Mouse (Mus musculus): Measurements from ENCODE around the gene Mettl25.

Gene Mettl25

DNA sequence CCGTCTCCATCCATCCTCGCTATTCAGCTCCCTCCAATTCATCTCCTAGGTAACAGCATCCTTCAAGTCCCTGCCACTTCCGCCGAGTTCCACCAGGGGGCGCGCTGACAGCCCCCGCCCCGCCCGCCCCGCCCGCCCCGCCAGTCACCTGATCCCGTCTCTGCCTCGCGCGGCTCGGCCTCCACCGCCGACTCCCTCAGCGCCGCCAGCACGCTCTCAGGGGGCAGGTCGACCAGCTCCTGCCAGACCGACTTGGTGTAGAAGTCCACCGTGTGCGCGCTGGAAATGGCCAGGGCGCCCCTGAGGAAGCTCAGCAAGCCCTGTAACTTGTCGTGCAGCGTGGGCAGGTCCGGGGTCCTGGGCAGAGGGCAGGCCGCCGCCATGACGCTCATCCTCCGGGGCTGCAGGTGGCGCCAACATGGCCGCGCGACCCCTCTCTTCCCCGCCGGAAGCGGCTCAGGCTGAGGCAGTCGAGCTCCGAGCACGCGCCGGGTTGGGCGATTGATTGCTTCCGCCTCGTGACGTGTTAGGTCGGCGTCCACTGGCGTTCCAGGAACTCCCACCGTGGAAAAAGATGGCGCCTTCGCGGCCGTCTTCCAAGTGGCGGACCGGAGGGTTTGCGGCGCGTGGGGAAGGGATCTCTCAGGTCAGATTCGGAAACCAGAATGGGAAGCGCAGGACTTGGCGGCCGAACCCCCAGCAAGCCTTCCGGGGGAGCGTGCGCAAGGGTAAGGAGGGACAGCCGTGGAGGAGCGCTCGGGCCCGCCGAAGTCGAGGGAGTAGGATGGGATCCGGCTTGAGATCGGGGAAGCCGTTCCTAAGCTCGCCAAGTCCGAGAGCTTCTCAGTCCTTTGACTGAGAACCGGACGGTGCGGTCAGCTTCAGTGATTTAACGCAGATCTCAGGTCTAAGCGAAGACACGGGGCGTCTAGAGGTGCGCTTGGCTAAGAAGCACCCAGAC, at the start of gene Mettl25, which contains the start of gene Ccdc59:
TSS of gene Mettl25 (minus strand) at position 453 of the 961 bp plus-strand sequence.
TSS of gene Ccdc59 (plus strand) at position 140 of the 961 bp plus-strand sequence.
- peak; percentile 94 to 96 for DNase-seq (ENCODE audit: low spot score in 2 of 2)

GRCm38 (mm10) chr10:105867312-105867711, 26.1 kb upstream of the Mettl25 start:
- DNase-seq (ENCODE audit: low spot score in 2 of 2) = no peak

DNA sequence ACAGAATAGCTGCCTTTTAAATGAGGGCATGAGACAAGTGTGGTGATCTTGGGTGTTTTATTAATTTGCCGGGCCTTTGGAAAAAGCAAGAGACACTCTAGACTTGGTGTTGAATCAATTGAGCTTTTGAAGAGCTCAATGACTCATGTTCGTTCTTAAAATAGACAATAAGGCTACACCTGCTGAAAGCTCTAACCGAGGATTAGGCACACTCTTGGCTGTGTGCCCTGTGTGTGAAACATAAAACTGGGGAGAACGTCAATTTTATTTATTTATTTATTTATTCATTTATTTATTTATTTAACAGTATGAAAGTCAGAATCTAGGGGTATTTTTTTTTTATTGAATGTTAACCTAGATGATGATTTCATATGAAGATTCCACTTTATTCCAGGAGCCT, 10.0 kb upstream of the Mettl25 start:
- DNase-seq (ENCODE audit: low spot score in 2 of 2) = no peak

DNA sequence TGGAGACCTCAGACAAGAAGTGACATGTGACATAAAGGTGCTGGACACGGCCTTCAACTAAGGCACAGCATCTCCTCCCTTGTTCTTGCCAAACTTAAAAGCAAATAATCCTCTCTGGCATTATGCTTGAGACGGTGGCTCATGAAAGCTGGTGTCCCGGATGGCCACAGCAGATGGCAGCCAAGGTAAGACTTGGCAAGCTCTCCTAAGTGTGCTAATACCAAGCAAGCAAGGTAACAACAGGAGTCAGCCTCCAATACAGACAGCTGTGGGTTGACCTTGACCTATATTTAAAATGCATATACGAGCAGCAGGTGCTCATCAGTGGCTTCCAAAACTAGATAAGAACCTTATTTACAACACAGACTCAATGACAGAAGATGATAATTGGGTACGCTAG, 9.1 kb upstream of the Mettl25 start:
- DNase-seq (ENCODE audit: low spot score in 2 of 2) = no peak

- DNase-seq (ENCODE audit: low spot score in 2 of 2) = no peak
These were observed 1.4 kb upstream of the Mettl25 start for GRCm38 (mm10) chr10:105842574-105842973.

DNA sequence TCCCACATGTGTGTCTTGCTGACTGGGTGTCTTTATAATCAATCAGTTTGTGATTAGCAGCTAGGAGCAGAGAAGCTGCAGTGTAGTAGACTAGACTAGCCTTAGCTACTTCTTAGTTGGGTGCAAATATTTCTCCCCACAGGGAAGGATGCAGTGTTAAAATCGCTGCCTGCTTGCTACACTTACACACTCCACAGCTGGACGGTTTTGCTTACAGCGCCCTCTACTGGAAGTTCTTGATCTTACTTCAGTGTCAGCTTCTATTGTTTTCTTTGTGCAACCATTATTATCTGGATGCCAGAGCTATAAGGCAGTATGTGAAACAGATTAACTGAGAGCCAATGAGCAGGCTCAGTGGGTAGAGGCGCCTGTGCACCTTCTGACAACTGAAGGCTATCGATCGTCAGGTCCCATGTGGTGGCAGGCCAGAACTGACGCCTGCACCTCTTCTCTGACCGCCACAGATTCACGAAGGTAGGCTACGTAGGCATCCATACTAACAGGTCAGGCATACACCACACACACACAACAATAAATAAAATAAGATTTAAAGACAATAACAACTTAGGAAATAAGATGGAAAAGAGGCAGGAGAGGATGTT, 6.5 kb downstream of the Mettl25 start:
- peak; percentile 9 to 33 for DNase-seq (ENCODE audit: low spot score in 2 of 2)

- DNase-seq (ENCODE audit: low spot score in 2 of 2) = no peak
These were observed 34.7 kb downstream of the Mettl25 start for GRCm38 (mm10) chr10:105806259-105807010.

GRCm38 (mm10) chr10:105803461-105803860, 37.7 kb downstream of the Mettl25 start:
- no peak for DNase-seq (ENCODE audit: low spot score in 2 of 2)

GRCm38 (mm10) chr10:105802132-105802531, 39.0 kb downstream of the Mettl25 start:
- no peak for DNase-seq (ENCODE audit: low spot score in 2 of 2)

DNA sequence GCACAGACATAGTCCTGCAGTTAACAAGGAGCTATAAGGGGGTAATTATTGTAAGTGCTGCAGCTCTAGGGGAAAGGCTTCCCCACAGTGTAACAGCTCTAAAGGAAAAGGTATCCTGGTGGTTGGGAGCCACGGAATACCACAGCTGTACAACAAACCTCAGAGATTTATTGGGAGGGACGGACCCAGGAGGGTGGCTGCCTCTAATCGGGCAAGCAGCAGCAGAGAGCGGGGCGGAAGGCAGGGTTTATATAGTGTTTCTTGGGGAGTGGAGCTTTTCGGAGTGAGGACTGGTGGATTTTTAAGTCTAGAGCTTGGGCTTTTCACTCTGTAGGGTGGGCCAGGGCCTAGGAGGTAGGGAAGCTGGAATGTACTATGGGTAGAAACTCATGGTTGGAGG, 40.0 kb downstream of the Mettl25 start:
- no peak for DNase-seq (ENCODE audit: low spot score in 2 of 2)

DNA sequence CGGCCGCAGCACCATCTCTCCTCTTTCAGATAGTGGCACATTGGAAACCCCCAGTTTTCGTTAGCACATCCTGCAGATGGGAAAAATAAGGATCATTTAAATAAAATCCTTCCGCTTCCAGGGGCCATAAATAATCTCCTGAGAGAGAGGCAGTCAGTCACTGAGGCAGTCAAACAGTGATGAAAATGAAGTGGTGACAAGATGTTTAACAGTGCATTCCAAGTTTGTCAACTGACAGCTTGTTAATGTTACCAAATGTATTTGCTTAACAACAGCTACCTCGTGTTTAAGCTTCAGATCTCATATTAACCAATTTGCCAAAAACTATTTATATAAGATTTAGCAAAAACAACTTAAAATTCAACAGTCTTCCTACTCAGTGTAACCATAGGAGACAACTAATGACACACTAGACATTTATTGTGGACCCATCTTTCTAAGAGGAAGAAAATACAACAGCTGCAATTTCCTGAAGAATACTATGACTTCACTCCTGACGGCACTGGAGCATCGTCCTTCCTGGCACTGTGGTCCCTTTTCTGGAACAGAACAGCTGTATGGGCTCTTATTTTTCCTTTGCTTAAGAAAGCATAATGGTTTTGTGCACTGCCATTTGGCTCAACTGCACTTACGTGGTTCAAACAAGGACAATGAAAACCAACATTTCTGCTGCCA, 43.8 kb downstream of the Mettl25 start:
- DNase-seq (ENCODE audit: low spot score in 2 of 2) = no peak

- no peak for DNase-seq (ENCODE audit: low spot score in 2 of 2)
These were observed 47.2 kb downstream of the Mettl25 start for GRCm38 (mm10) chr10:105793776-105794552.

DNA sequence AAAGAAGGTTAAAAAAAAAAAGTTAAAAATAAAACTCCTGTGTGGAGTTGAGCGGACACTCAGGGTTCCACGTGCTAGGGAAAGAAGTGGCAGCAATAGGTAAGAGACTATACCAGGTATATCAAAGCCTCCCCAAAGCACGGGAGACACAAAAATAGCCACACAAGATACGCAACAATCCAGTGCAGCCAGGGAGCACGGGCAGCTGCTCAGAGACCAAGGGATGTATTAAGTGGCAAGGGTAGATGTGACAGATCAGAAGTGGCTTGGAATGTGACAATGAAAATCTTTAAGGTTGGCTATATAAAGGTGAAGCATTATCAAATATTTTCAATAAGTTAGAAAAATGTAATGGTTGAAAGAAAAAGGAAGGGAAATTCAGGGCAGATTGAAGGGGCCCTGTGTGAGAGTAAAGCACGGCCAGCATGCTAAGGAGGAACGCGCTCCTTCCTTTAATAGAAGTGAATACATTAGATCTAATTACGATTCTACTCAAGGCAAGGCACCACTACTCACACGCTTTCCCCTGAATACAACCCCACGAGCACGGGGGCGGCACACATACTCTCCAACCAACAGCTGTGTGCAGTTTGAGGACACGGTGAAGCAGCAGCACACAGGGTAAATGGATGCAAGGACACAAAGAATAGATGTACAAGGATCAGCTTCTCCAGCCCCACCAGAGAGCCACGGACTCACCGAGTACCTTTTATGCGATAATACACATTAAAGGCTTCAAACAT, 52.3 kb downstream of the Mettl25 start:
- DNase-seq (ENCODE audit: low spot score in 2 of 2) = no peak

DNA sequence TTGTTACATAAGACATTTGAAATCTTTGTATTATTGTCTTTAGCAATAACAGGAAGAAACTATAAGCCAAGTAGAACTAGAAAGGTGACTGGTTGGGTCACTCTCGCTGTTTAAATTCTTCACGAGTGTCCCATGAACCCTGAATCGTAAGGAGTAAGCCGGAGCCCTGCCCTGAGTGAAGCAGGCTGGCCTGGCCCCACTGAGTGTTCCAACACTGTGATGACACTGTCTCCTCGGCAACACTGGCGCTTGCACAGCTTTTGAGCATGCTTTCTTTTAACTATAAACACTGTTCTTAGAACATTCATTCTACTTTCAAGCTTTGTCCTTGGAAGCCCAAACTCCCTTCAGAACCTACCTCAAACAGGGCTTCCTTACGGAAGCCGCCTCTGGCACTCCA, 57.4 kb downstream of the Mettl25 start:
- DNase-seq (ENCODE audit: low spot score in 2 of 2) = no peak

DNA sequence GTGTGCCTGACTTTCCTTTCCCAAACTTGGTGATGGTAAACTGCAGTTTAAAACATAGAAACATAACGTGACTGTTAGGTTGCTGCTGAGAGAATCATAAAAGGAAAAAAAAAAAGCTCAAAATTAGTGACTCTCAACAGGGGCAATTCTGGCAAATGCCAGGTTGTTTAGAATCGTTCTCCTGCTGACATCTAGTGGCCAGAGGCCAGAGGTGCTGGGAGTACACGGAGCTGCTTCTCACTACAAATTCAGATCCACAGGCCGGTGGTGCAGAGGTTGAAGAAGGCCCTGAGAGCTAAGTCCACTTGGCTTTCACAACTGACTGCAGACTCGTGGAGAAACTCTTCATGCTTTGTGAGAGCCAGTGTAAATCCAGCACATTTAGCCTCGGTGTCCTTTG, 66.8 kb downstream of the Mettl25 start:
- DNase-seq (ENCODE audit: low spot score in 2 of 2) = no peak

- DNase-seq (ENCODE audit: low spot score in 2 of 2) = no peak
These were observed 68.3 kb downstream of the Mettl25 start for GRCm38 (mm10) chr10:105772821-105773302.

DNA sequence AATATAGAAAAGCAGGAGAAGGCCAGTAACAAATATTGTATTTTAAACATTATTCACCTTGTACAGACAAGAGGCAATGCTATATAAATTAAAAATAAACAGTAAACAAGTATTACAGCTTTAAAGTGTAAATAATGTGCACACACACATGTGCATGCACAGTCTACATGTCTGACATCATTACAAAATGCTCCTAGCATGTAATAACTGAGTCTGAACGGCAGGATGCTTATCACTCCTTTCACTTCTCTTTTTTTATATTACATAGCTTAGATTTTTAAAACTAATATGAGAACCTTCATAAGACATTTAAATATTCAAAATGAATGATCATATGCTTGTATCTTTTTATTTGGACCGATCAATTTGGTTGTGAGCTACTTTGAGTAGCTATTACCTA, 77.2 kb downstream of the Mettl25 start:
- no peak for DNase-seq (ENCODE audit: low spot score in 2 of 2)

GRCm38 (mm10) chr10:105760460-105760859, 80.7 kb downstream of the Mettl25 start:
- DNase-seq (ENCODE audit: low spot score in 2 of 2) = no peak

DNA sequence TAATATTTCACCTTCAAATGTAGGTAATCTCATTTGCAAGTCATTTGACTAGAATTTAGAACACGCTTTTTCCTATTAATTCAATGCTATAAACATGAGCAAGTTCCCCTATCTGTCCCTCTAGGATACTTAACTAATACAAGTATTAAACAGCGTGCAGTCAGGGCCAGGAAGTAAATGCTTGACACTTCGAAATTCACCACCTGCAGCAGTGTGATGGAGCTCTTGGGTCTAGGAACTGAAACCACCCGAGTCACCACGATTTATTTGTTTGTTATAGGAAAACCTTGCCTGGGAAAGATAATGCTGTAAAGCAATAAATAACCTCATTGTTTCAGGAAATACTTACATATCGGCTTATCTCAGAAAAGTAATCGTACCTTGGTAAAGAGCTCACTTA, 81.1 kb downstream of the Mettl25 start:
- no peak for DNase-seq (ENCODE audit: low spot score in 2 of 2)
